Mouse (Mus musculus) kidney, embryonic 15.5 days (tissue): ENCODE measurements around the gene Cenpx. TPM values are rescaled to one million over a fixed set of nuclear protein-coding genes. Genes with fewer than 3 reads are reported as not detected.

Experiments
- ATAC-seq: fragments of 200-750 bp; cut with Nextera tagmentation; replicated peaks from 2 replicates; pipeline ENCODE4 v1.8.0; 2017; ENCODE audit warnings: moderate TSS enrichment; ENCODE audit not compliant: low FRiP score
- H3K27ac ChIP-seq: fragments of 300-500 bp; sonication (generic); 2 replicates; pipeline ENCODE4 v1.5.1; 2015; ENCODE audit warnings: mild to moderate bottlenecking, inconsistent platforms
- H3K27me3 ChIP-seq: fragments of 300-500 bp; sonication (generic); 2 replicates; pipeline ENCODE4 v1.6.1; 2015; ENCODE audit warnings: inconsistent platforms
- H3K36me3 ChIP-seq: fragments of 300-500 bp; sonication (generic); 2 replicates; pipeline ENCODE4 v1.6.1; 2015; ENCODE audit warnings: inconsistent platforms
- H3K4me1 ChIP-seq: fragments of 300-500 bp; sonication (generic); 2 replicates; pipeline ENCODE4 v1.6.1; 2015; ENCODE audit warnings: inconsistent platforms
- H3K4me2 ChIP-seq: fragments of 300-500 bp; sonication (generic); 2 replicates; pipeline ENCODE4 v1.6.1; 2015; ENCODE audit warnings: moderate library complexity, mild to moderate bottlenecking, inconsistent platforms
- H3K4me3 ChIP-seq: fragments of 300-500 bp; sonication (generic); replicated peaks from 2 replicates; pipeline ENCODE4 v1.5.1; 2015; ENCODE audit warnings: mild to moderate bottlenecking, inconsistent platforms
- H3K9ac ChIP-seq: fragments of 300-500 bp; sonication (generic); 2 replicates; pipeline ENCODE4 v1.6.1; 2015; ENCODE audit warnings: mild to moderate bottlenecking, inconsistent platforms
- H3K9me3 ChIP-seq: fragments of 300-500 bp; sonication (generic); replicated peaks from 2 replicates; pipeline ENCODE4 v1.6.1; 2016; ENCODE audit warnings: inconsistent platforms
- WGBS: fragments of 180-500 bp; shearing (Covaris S2); methylation state at CpG from one replicate; pipeline ENCODE4 v1.1.7; 2015; ENCODE audit warnings: mixed read lengths; 5-methylcytosine and 5-hydroxymethylcytosine counted together
- polyA plus RNA-seq: library from polyadenylated mRNA; unstranded; fragments of >200 nt; fragmentation: Nextera tagmentation; extraction: Ambion mirVana; gene quantifications from 2 replicates; pipeline ENCODE4 v1.2.1, GENCODE M21; 2015

Gene Cenpx
- polyA plus RNA-seq, 1 experiment from 2014 or later, result 164 TPM

DNA sequence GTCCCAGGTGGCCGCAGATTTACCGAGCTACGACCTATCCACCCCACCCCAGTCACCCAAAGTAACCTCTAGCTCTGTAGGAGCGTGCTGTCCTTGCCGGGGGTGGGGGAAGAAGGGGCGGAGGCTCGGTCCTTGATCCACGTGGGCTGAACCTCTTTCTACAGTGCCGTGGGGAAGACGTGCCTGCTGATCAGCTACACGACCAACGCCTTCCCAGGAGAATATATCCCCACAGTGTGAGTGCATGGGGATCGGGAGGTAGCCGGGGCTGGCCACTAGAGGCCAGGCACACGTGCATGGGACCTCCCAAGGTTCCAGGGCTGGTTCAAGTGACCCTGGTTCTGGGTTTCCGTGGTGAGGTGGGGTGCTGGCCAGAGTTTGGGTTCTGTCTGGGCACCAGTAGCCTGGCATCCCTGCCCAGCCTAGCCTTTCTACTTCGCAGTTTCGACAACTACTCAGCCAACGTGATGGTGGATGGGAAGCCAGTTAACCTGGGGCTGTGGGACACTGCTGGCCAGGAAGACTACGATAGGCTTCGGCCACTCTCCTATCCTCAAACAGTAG, 8.6 kb upstream of the Cenpx start:
- H3K4me2 ChIP-seq, result peak overlapping the region; percentile 100
- H3K9ac ChIP-seq, result peak overlapping the region; percentile 72
- no peaks in the 10 kb centered on the region for H3K9me3 ChIP-seq
- no peak for ATAC-seq
- H3K4me1 ChIP-seq, result peaks cover 39% of the 10 kb centered on the region
- H3K36me3 ChIP-seq, result peaks cover 35% of the 10 kb centered on the region
- H3K27me3 ChIP-seq, result peaks cover 7% of the 10 kb centered on the region
- H3K27ac ChIP-seq, result no peak overlapping the region
- H3K4me3 ChIP-seq, result peak overlapping the region; percentile 61
- WGBS, result 23% methylated on average over 21 of the region's 21 CpGs

DNA sequence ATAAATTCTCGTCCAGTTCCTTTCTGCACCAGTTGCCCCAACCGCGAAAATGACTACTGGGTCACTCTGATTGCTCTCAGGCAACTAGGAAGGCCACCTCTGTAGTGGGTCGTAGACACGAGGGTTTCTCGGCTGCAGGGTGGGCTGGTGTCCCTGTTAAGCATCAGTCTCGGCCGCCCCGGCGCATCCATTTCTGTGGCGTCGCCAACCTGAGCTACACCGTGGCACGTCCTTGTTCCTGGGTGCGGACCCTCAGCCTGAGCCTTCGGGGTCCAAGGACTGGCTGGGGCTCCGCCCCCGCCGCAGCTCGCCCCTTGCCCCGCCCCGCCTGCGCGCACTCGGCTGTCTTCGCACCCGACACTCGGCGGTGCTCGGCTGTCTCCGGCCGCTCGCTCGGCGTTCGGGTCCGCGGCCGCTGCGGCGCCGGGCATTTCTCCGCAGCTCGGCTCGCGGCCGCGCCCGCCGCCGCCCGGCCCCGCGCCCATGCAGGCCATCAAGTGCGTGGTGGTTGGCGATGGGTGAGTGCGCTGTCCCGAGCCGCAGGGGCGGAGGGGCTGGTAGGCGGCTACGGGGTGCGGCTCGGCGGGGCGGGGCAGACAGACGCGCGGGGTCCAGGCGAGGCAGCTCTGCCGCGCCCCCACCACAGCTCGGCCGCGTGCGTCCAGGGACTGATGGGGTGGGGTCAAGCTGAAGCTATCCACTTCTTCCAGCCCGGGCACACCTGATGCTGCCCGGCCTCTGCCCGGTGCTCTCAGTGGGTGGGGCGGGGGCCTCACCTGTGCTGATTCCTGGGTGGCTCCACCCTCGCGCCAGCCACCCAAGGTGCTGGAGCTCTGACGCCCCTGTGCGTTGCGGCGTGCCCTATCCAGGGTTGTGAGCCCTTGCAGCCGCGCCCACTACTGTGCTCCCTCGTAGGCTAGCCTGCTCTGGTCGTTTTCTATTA, 7.9 kb upstream of the Cenpx start, which contains the start of gene Rac3:
Gene Rac3 (plus strand): TSS at position 347 of the 943 bp plus-strand sequence.
- peak; percentile 73 for ATAC-seq
- peak within 1 kb of the TSS; percentile 61 for H3K4me3 ChIP-seq
- H3K27me3 ChIP-seq, result peaks cover 7% of the 10 kb centered on the region
- no peaks in the 10 kb centered on the region for H3K9me3 ChIP-seq
- H3K9ac ChIP-seq, result peak within 1 kb of the TSS; percentile 72
- WGBS, result under 1% methylated on average over 90 of the region's 90 CpGs
- peak within 1 kb of the TSS; percentile 100 for H3K4me2 ChIP-seq
- 0 out of 2 replicates have a peak within 1 kb of the TSS, but pooled peaks have one; percentile 10 for H3K27ac ChIP-seq
- peaks cover 32% of the 10 kb centered on the region for H3K4me1 ChIP-seq
- H3K36me3 ChIP-seq, result peaks cover 42% of the 10 kb centered on the region

DNA sequence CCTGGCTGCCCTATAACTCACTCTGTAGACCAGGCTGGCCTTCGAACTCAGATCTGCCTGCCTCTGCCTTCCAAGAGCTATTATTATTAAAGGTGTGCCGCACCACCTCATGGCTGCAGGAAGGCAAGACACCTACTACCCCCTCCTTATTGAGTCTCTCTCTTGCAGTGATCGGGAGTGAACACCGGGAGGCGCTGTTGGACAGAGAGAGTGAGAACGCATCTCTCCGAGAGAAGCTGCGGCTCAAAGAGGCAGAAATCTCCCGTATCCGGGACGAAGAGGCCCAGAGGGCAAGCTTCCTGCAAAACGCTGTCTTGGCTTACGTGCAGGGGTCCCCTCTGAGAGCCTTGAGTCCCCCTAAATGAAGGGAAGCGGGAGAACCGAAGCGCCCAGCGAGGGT, 6.9 kb upstream of the Cenpx start:
- peak overlapping the region; percentile 100 for H3K4me2 ChIP-seq
- H3K9ac ChIP-seq, result peak overlapping the region; percentile 72; the same call in 1 of the 2 replicates
- peaks cover 51% of the 10 kb centered on the region for H3K36me3 ChIP-seq
- H3K4me3 ChIP-seq, result peak overlapping the region; percentile 61
- ATAC-seq, result peak; percentile 4; the same call in 1 of the 2 replicates
- peaks cover 30% of the 10 kb centered on the region for H3K4me1 ChIP-seq
- no peak overlapping the region for H3K27ac ChIP-seq
- 12% methylated on average over 17 of the region's 17 CpGs for WGBS
- peaks cover 7% of the 10 kb centered on the region for H3K27me3 ChIP-seq
- H3K9me3 ChIP-seq, result no peaks in the 10 kb centered on the region

DNA sequence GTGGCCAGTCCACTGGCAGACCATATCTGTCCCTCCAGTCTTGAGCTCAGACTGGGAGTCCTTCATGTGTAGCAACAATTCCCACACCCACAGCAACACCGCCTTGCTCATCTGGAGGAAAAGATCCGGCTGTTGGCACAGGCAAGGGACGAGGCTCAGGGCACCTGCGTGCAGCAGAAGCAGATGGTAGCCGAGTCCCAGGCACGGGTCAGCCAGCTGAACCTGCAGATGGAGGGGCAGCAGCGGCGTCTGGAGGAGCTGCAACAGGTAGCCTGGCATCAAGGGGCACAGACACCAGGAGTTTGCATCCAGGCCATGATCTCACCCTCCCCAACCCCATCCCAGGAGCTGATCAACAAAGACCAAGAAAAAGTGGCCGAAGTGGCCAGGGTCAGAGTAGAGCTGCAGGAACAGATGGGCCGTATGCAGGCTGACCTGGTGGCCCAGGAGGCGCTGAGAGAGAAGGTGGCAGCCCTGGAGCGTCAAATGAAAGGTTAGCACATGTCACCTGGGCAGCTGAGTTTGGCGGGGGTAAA, 6.4 kb upstream of the Cenpx start:
- Histone ChIP-seq H3K27me3 (peaks cover 7% of the 10 kb centered on the region), H3K4me2 (no peak overlapping the region), H3K4me3 (no peak overlapping the region), H3K9me3 (no peaks in the 10 kb centered on the region), H3K27ac (no peak overlapping the region), H3K4me1 (peaks cover 35% of the 10 kb centered on the region), H3K36me3 (peaks cover 48% of the 10 kb centered on the region), H3K9ac (no peak overlapping the region)
- WGBS, result 87% methylated on average over 13 of the region's 13 CpGs
- no peak for ATAC-seq

DNA sequence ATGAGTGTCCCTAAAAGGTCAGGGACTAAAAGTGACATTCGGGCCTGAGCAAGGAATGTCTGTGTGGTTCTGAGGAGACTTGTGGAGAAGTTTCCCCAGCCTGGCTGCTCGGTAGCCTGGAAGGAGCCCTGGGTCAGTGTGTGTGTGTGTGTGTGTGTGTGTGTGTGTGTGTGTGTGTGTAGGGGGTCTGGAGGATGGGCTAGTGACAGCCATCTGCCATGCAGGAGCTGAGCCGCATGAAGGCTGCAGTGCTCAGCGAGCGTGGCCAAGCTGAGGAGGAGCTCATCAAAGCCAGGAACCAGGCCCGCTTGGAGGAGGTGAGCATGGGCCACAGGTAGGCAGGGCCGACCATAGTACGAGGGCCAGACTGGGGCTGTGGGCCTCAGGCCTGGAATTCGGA, 5.7 kb upstream of the Cenpx start:
- WGBS, result 87% methylated on average over 9 of the region's 9 CpGs
- no peak overlapping the region for H3K27ac ChIP-seq
- no peak for ATAC-seq

DNA sequence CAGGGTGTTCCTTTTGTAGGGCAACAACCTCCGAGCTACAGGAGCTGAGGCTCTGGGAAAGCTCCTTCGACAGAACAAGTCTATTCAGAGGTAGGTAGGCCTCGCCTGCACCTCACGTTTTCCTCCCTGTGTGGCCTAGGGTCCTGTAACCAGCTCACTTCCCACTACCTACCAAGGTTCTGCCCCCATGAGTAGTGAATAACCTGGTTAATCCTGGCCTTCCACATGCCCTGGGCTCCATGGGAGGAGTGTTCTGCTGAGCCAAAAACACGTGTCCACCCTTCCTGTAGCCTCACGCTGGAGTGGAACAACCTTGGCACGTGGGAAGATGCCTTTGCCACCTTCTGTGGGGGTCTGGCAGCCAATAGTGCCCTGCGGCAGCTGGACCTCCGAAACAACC, 1.6 kb upstream of the Cenpx start:
- no peak for ATAC-seq
- no peak overlapping the region for H3K4me3 ChIP-seq
- peaks cover 45% of the 10 kb centered on the region for H3K4me1 ChIP-seq
- 90% methylated on average over 9 of the region's 9 CpGs for WGBS
- peak overlapping the region; percentile 67; the same call in 1 of the 2 replicates for H3K9ac ChIP-seq
- no peaks in the 10 kb centered on the region for H3K9me3 ChIP-seq
- peaks cover 57% of the 10 kb centered on the region for H3K36me3 ChIP-seq
- no peaks in the 10 kb centered on the region for H3K27me3 ChIP-seq
- no peak overlapping the region for H3K27ac ChIP-seq
- peak overlapping the region; percentile 100; the same call in 1 of the 2 replicates for H3K4me2 ChIP-seq

More for the DNA sequence above, 5.7 kb upstream of the Cenpx start:
- Histone ChIP-seq H3K4me2 (no peak overlapping the region), H3K4me1 (peaks cover 42% of the 10 kb centered on the region), H3K9me3 (no peaks in the 10 kb centered on the region), H3K4me3 (no peak overlapping the region), H3K9ac (no peak overlapping the region), H3K36me3 (peaks cover 47% of the 10 kb centered on the region), H3K27me3 (peaks cover 7% of the 10 kb centered on the region)

DNA sequence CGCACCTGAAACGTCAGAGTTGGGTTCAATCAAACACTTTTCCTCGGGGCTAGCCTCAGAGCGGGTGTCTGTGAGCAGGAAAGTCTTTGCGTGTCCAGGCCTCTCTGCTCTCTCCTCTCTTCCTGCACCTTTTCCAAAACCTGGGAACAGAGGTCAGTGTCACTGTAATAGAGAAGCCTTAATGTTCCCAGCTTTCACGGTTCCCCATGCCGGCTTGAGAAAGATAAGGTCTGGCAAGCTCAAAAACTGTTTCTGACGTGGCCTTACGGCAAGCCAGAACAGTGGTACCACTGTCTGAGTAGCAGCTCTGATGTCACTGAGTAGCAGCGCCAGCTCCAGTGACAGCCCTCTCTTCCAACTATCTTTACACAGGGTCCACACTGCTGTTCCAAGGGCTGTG, 1.0 kb upstream of the Cenpx start:
- Histone ChIP-seq H3K36me3 (peaks cover 58% of the 10 kb centered on the region), H3K4me1 (peaks cover 49% of the 10 kb centered on the region), H3K27ac (no peak overlapping the region), H3K9me3 (no peaks in the 10 kb centered on the region), H3K4me2 (peak overlapping the region; percentile 100), H3K4me3 (peak overlapping the region; percentile 69), H3K27me3 (no peaks in the 10 kb centered on the region), H3K9ac (peak overlapping the region; percentile 67)
- ATAC-seq, result no peak
- WGBS, result 41% methylated on average over 10 of the region's 10 CpGs

DNA sequence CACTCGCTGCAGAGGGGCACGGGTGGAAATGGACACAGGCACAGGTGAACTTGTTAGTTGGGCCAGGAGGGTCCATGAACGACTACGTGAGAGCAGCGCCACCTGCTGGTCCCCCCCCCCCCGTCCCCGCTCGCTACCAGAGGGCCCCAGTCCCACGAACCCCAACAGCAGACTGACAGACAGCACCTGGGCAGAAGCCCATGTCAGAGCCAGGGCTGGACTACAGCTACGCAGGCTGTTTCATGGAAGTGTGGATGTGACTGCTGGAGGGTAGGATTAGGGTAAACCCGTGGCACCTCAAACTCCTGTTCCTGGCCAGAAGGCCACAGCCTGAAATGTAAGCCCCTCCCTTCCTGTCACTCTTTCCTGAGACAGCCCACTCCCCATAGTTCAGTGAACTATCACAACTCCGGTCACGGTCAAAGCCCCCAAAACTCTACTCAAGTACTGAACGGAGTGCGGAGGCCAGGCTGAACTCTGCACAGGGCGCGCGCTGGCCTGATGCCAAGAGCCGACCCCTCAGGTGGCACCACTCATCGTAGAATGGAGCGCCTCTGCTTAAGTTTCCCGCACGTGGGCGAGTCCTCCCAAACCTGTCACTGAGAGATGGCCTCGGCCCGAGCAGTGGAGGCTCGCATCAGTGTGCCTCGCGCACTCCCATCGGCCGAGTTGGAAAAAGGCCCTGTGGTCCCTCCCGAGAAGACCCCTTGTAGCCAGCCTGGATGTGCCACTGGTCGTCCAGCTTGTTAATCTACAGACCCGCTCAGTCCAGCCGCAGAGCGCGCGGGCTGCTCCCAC, 568 bp downstream of the Cenpx start:
- peaks cover 64% of the 10 kb centered on the region for H3K4me1 ChIP-seq
- no peaks in the 10 kb centered on the region for H3K27me3 ChIP-seq
- no peaks in the 10 kb centered on the region for H3K9me3 ChIP-seq
- under 1% methylated on average over 38 of the region's 38 CpGs for WGBS
- H3K9ac ChIP-seq, result peak overlapping the region; percentile 75
- H3K36me3 ChIP-seq, result peaks cover 55% of the 10 kb centered on the region
- peak overlapping the region; percentile 100 for H3K4me2 ChIP-seq
- peak; percentile 38 for ATAC-seq
- peak overlapping the region; percentile 88 for H3K27ac ChIP-seq
- peak overlapping the region; percentile 69 for H3K4me3 ChIP-seq

DNA sequence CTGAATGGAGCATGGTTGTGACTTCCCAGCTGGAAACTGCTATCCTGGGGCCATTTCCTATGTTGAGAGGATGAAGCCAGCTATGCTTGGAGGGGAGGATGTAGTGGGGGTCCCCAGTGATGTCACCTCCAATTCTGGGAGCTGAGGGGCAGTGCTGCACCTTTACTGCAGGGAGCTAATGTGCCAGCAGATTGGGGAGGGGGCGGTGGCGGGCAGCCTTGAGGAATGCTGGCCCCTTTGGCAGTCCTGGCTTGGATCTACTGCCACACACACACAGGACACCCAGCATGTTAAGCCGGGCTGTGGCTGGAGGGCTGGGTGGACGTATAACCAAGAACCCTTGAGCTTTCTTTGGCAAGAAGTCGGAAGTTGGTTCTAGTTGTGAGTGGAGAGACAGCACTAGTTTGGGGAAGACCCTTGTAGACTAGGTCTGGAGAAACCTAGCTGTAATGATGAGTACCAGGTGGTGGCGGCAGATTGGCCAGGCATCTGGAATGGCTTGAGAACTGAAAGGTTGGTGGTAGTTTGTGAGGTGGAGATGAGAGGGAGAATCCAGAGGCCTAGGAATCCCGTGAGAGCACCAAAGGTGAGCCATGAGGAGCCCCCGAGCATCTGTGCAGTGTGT, 1.4 kb downstream of the Cenpx start:
- WGBS, result 58% methylated on average over 8 of the region's 8 CpGs
- Histone ChIP-seq H3K4me3 (peak overlapping the region; percentile 69), H3K27ac (no peak overlapping the region), H3K4me2 (peak overlapping the region; percentile 100), H3K9ac (0 out of 2 replicates have a peak overlapping the region, but pooled peaks have one; percentile 75), H3K4me1 (peaks cover 73% of the 10 kb centered on the region), H3K36me3 (peaks cover 46% of the 10 kb centered on the region), H3K9me3 (no peaks in the 10 kb centered on the region), H3K27me3 (no peaks in the 10 kb centered on the region)
- no peak for ATAC-seq

DNA sequence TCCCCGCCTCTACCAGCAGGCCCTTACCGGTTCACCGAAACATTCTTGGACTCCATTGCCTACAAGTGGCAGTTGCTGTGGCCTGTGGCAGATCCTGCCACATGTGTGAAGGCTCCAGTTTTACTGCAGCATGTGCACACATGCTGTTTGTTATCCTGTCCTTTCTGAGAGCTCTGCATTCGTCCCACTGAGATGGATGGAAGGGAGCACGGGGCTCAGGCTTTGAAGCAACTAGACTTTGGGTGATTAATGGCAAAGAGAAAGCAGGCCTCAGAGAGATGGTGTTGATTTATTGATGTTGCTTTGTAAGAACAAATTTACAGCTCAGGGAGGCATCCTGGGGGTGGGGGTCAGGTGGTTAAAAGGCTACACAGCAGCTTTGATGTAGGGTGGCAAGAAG, 2.9 kb downstream of the Cenpx start:
- no peak overlapping the region for H3K4me3 ChIP-seq
- H3K9ac ChIP-seq, result no peak overlapping the region
- peaks cover 32% of the 10 kb centered on the region for H3K36me3 ChIP-seq
- H3K27ac ChIP-seq, result peak overlapping the region; percentile 1; the same call in 1 of the 2 replicates
- 36% methylated on average over 5 of the region's 5 CpGs for WGBS
- ATAC-seq, result no peak
- H3K4me1 ChIP-seq, result peaks cover 87% of the 10 kb centered on the region
- H3K9me3 ChIP-seq, result no peaks in the 10 kb centered on the region
- H3K27me3 ChIP-seq, result no peaks in the 10 kb centered on the region
- no peak overlapping the region for H3K4me2 ChIP-seq

DNA sequence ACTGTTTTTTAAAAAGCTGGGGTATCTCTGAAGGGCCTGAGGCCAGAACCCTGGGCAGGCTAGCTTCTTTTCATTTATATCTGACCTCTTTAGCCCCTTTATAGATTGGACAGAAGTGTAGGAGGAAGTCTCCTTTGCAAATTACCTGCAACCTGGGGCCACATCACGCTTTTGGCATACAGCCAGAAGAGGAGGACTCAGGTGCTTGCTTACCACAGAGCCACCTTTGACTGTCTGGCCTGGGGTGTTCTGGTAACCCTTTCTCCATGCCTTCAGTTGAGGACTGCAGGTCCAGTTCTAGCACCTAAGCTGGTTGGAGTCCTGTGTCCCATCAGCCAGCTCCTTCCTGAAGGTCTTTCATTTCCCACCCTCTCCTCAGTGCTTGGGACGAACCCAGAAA, 4.0 kb downstream of the Cenpx start:
- Histone ChIP-seq H3K36me3 (peaks cover 28% of the 10 kb centered on the region), H3K4me1 (peaks cover 87% of the 10 kb centered on the region), H3K9me3 (no peaks in the 10 kb centered on the region), H3K4me3 (no peak overlapping the region), H3K9ac (no peak overlapping the region), H3K4me2 (no peak overlapping the region), H3K27ac (0 out of 2 replicates have a peak overlapping the region, but pooled peaks have one; percentile 27), H3K27me3 (no peaks in the 10 kb centered on the region)
- 63% methylated on average over 2 of the region's 2 CpGs for WGBS
- no peak for ATAC-seq
